18 mouse cellular contexts compared by ENCODE assay signal in genomic region chr11:119665308-119665702, GRCm38 (mm10).
"Had no signal": no experiment of that assay in that cellular context is flagged by ENCODE, and none has a peak within 500 bp of the region (broad histone marks: within the 10 kb centered on the region; RNA-seq: fewer than 3 reads in every experiment).

No protein-coding gene starts in this region.

- DNase-seq: liver, postnatal 0 days; lung, adult 2 months; lung, postnatal 14 days; lung, postnatal 36 days; right cerebral cortex, postnatal 14 days; thymus, adult 2 months; thymus, postnatal 25 days; thymus, postnatal 4 days had no signal

- H3K4me2 ChIP-seq: lung, embryonic 15.5 days; midbrain, embryonic 11.5 days; midbrain, embryonic 13.5 days; midbrain, embryonic 15.5 days; neural tube, embryonic 13.5 days; neural tube, embryonic 15.5 days; stomach, embryonic 15.5 days had no signal

- H3K4me3 ChIP-seq: lung, embryonic 15.5 days; megakaryocyte, embryonic 14.5 days; midbrain, embryonic 13.5 days; midbrain, embryonic 15.5 days; neural tube, embryonic 13.5 days; neural tube, embryonic 15.5 days; stomach, embryonic 15.5 days had no signal

- H3K27ac ChIP-seq: lung, embryonic 15.5 days; macrophage; midbrain, embryonic 13.5 days; midbrain, embryonic 15.5 days; stomach, embryonic 15.5 days; stomach, postnatal 0 days had no signal

- H3K36me3 ChIP-seq: lung, embryonic 15.5 days; midbrain, embryonic 13.5 days; midbrain, embryonic 15.5 days; neural tube, embryonic 13.5 days; neural tube, embryonic 15.5 days; stomach, embryonic 15.5 days had no signal

- H3K27me3 ChIP-seq: lung, embryonic 15.5 days; midbrain, embryonic 13.5 days; midbrain, embryonic 15.5 days; neural tube, embryonic 13.5 days; neural tube, embryonic 15.5 days; stomach, embryonic 15.5 days had no signal
